Mouse (Mus musculus) lung, postnatal 0 days (tissue): ENCODE data around the gene St6galnac3.

Source experiments
- CTCF ChIP-seq: IDR thresholded peaks from 2 replicates; pipeline ENCODE4 v1.5.1; 2016; ENCODE audit warnings: antibody characterized with exemption, mild to moderate bottlenecking
- EP300 ChIP-seq: IDR thresholded peaks from 2 replicates; pipeline ENCODE4 v1.6.1; 2016; ENCODE audit warnings: antibody characterized with exemption, mild to moderate bottlenecking, control low read depth

GRCm38 (mm10) chr3:153189685-153190467 lies 535.1 kb downstream of the St6galnac3 start:
- no peak for TF ChIP-seq EP300
- TF ChIP-seq CTCF, result no peak
